Mouse (Mus musculus) liver, adult 2 months (tissue): Measurements from ENCODE around the gene Olfr38.

Experiments
- CTCF ChIP-seq: fragments of 200-500 bp; IDR thresholded peaks from 2 replicates; pipeline ENCODE4 v1.5.1; 2011; ENCODE audit warnings: low read depth, low read length, control low read depth
- POLR2A ChIP-seq: fragments of 200-500 bp; IDR thresholded peaks from 2 replicates; pipeline ENCODE4 v1.6.1; 2011; ENCODE audit warnings: low read length, control low read depth; ENCODE audit not compliant: insufficient read depth; ENCODE audit errors: extremely low read depth

GRCm38 (mm10) chr6:42811639-42812038 lies 55.4 kb downstream of the Olfr38 start, which contains the start of gene Olfr450:
- TF ChIP-seq POLR2A = no peak
- no peak for TF ChIP-seq CTCF
